Mouse (Mus musculus): ENCODE data around the gene Cttn. TPM values are rescaled to one million over a fixed set of nuclear protein-coding genes. Genes with fewer than 3 reads are reported as not detected.

Gene Cttn
- polyA plus RNA-seq, 1 experiment from 2014 or later, result 217 TPM

DNA sequence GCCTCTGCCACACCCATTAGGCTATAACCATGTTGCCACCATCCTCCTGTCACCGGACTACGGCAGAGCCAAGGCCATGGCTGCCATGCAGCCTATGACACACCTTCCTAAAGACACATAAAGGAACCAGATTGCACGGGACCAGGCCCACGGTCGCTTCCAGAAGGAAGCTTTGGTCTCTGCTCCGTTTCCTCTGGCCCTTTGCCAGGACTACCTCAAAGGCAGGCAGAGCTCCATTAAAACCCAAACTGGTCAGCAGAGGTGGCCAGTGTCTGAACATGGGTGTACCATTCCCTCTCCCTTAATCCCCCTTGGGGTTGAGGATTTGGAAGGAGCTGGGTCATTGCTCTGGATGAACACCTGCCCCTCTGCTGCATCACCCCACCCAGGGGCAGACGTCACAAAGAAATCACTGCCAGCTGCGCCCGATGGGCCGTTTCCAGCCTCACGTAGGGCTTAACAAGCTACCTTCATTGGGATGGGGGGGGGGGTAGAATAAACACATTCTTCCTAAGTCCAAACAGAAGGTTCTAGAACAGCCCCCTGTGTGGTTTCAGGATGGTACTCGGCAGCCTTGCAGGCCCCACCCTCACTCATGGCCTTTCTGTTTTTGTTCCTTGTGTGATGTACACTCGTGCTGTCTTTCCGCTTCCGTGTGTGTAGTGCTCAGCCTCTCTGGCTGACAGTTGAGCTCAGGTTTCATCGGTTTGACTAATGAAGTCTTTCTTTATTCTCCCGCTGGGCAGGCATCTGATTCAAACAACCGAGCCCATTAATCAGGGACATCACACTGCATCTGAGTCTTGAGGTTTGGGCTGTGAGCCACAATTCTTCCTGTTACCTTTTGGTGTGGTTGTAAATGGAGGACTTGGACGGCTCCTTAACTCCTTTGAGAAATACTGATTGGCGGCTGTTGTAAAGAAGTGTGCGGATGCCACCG is 58.6 kb downstream of the Cttn start:
- no peaks in the 10 kb centered on the region for H3K9me3 ChIP-seq (replicated peaks)
- H3K27me3 ChIP-seq (ENCODE audit: low read depth, poor library complexity, severe bottlenecking), result no peaks in the 10 kb centered on the region
- H3K4me3 ChIP-seq, result no peak overlapping the region
- H3K36me3 ChIP-seq, result peaks cover 25% of the 10 kb centered on the region
- 83% methylated on average over 22 of the region's 22 CpGs for WGBS
- peaks cover 22% of the 10 kb centered on the region for H3K4me1 ChIP-seq
- DNase-seq (ENCODE audit: low spot score), result no peak
- H3K27ac ChIP-seq (replicated peaks), result peak overlapping the region; percentile 56; the same call in 1 of the 2 replicates

DNA sequence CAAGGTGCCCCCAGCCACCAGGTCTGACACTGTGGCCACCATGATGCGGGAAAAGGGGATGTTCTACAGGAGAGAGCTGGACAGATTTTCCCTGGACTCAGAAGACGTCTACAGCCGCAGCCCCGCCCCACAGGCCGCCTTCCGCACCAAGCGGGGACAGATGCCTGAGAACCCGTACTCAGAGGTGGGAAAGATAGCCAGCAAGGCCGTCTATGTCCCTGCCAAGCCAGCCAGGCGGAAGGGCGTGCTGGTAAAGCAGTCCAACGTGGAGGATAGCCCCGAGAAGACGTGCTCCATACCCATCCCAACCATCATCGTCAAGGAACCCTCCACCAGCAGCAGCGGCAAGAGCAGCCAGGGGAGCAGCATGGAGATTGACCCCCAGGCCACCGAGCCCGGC is 61.1 kb downstream of the Cttn start:
- WGBS, result 81% methylated on average over 18 of the region's 18 CpGs
- Histone ChIP-seq H3K27ac (replicated peaks) (peak overlapping the region; percentile 43; the same call in 1 of the 2 replicates), H3K27me3 (ENCODE audit: low read depth, poor library complexity, severe bottlenecking) (no peaks in the 10 kb centered on the region), H3K4me1 (peaks cover 12% of the 10 kb centered on the region), H3K9me3 (replicated peaks) (no peaks in the 10 kb centered on the region), H3K36me3 (peaks cover 25% of the 10 kb centered on the region), H3K4me3 (no peak overlapping the region)
- DNase-seq (ENCODE audit: low spot score), result no peak

DNA sequence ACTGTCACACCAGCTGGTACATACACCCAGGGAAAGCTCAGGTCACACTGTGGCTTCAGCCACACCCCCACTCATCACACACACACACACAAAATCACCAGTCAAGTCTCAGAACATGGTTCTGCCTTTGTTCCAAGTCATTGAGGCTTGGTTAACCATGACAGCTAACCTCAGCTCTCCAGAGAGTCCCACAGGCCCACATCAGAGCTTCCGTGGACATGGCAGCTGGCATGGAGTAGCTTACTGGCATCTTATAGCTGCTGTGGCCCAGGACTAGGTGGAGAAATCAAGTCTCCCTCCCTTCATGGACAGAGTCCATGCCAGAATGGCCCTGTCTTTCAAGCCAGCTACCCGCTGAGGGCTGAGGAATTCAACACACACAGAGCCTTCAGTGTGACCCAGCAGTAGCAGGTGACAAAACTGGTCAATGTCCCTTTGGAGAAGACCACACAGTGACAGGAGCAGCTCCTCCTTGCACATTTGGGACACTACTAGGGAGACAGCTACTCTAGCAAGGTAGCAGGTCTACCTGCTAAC is 62.3 kb downstream of the Cttn start:
- no peak overlapping the region for H3K4me3 ChIP-seq
- no peak for DNase-seq (ENCODE audit: low spot score)
- H3K9me3 ChIP-seq (replicated peaks), result no peaks in the 10 kb centered on the region
- H3K36me3 ChIP-seq, result peaks cover 25% of the 10 kb centered on the region
- H3K27me3 ChIP-seq (ENCODE audit: low read depth, poor library complexity, severe bottlenecking), result no peaks in the 10 kb centered on the region
- no peak overlapping the region for H3K27ac ChIP-seq (replicated peaks)
- H3K4me1 ChIP-seq, result peaks cover 12% of the 10 kb centered on the region
- WGBS, result 91% methylated on average over 2 of the region's 2 CpGs

DNA sequence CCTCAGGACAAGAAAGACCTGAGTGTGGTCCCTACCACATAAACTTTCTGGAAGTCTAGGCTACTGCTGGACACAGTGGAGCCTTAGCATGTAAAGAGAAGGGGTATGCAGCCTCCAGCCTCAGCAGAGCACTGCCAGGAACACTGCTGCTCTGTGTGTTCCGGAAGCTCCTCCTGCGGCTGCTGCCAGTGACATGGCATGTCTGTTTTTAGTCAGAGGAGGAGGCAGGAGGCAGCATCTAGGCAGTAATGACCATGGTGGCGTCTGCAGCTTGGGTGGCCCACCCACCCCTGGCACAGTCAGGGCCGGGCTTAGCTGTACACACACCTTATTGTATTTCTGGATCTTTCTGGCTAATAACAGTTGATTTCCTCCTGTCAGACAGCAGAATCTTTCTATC is 63.1 kb downstream of the Cttn start:
- WGBS, result 81% methylated on average over 4 of the region's 4 CpGs
- Histone ChIP-seq H3K4me1 (peaks cover 12% of the 10 kb centered on the region), H3K27ac (replicated peaks) (peak overlapping the region; percentile 33; the same call in 1 of the 2 replicates), H3K36me3 (peaks cover 25% of the 10 kb centered on the region), H3K9me3 (replicated peaks) (no peaks in the 10 kb centered on the region), H3K4me3 (no peak overlapping the region), H3K27me3 (ENCODE audit: low read depth, poor library complexity, severe bottlenecking) (no peaks in the 10 kb centered on the region)
- no peak for DNase-seq (ENCODE audit: low spot score)

DNA sequence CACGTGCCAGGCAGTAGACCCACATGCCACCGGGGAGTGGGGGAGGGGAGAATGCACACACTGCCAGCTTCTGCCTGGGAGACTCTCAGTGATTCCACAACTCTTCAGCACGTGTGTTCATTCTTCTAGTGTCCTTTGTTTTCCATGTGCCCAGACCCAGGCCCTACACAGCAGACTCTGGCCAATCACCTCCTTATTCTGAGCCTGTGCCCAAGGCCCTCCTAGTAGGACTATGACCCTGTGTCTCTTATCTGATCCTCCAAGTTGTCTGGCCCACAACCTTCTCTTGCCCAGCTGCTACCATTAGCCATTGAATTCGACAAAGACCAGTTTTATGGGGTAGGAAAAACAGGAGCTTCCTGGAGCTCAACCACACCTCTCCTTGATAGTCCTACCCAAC is 68.3 kb downstream of the Cttn start:
- Histone ChIP-seq H3K27ac (replicated peaks) (no peak overlapping the region), H3K4me1 (no peaks in the 10 kb centered on the region), H3K4me3 (no peak overlapping the region), H3K36me3 (no peaks in the 10 kb centered on the region), H3K27me3 (ENCODE audit: low read depth, poor library complexity, severe bottlenecking) (no peaks in the 10 kb centered on the region), H3K9me3 (replicated peaks) (no peaks in the 10 kb centered on the region)
- DNase-seq (ENCODE audit: low spot score), result no peak
- WGBS, result 88% methylated on average over 4 of the region's 4 CpGs

DNA sequence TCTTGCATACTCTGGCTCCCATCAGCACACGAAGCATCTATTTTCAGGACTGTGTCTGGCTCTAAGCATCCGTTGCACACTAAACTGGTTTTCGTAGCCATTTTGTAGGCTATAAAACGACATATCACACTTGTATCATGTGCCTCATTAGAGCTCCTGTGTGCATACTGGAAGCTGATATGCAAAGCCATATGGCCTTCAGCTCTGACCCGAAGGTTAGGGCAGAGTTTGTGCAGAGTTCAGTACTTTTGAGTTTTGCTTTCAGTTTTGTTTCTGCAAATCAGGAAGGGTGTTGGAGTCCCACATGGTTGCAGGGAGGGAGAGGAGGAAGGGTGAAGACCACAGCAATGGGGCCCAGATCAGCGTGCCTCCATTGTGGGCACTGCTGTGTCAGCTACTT is 79.1 kb downstream of the Cttn start:
- Histone ChIP-seq H3K9me3 (replicated peaks) (no peaks in the 10 kb centered on the region), H3K36me3 (no peaks in the 10 kb centered on the region), H3K4me3 (no peak overlapping the region), H3K27me3 (ENCODE audit: low read depth, poor library complexity, severe bottlenecking) (no peaks in the 10 kb centered on the region), H3K27ac (replicated peaks) (no peak overlapping the region), H3K4me1 (peaks cover 11% of the 10 kb centered on the region)
- no peak for DNase-seq (ENCODE audit: low spot score)
- WGBS, result 88% methylated on average over 6 of the region's 6 CpGs

DNA sequence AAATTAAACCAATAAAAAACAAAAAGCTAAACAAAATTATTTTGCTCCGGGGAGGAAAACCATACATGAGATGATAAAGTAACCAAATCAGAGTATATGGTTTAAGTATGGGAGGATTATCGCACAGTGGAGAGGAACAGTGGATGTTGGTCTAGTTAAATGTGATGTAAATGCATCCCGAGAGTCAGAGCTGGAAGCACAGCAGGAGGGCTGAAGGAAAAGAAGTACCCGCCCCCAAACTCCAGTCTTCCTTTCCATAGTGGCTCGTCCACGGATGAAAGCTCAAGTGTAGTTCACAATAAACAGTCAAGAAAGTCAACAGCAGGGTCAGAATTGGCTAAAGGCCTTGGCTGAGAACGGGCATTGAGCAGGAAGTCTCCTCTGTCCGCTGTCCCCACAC is 80.1 kb downstream of the Cttn start:
- Histone ChIP-seq H3K27ac (replicated peaks) (no peak overlapping the region), H3K27me3 (ENCODE audit: low read depth, poor library complexity, severe bottlenecking) (no peaks in the 10 kb centered on the region)

DNA sequence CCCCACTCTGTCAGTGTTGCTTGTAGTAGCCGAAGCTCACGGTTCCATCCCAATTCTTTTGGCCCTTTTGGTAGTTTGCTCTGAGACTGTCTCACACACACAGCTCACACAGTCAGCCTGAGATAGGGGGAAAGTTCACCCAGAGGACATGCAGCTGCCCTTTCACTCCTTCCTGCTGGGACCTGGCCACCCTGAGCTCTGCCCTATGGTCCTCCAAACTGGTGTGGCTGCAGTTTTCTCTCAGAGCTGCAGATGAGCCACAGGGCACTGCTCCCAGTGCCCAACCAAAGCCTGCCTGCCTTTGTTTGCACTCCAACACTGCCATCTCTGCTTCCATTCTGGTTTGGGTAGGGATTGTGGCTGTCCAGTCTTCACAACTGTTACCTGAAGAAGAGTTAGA is 81.1 kb downstream of the Cttn start:
- DNase-seq (ENCODE audit: low spot score), result no peak

More for the DNA sequence above, 80.1 kb downstream of the Cttn start:
- Histone ChIP-seq H3K9me3 (replicated peaks) (no peaks in the 10 kb centered on the region), H3K36me3 (no peaks in the 10 kb centered on the region), H3K4me3 (no peak overlapping the region), H3K4me1 (peaks cover 15% of the 10 kb centered on the region)
- no peak for DNase-seq (ENCODE audit: low spot score)
- WGBS, result 47% methylated on average over 8 of the region's 8 CpGs

DNA sequence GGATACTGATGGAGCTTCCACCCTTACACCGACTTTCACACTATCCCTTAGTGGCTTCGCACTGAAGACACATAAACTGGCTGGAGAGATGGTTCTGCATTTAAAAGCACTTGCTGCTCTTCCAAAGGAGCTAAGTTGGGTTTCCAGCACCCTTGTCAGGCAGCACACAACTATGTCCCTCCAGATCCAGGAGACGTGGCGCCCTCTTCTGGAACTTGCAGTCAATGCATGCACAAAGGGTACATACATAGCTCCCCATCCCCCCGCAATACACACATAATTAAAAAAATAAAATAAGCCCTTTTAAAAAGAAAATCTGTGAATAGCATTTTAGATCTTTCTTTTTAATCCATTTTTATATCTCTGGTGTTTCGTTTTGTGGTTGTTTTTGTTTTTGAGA is 83.3 kb downstream of the Cttn start:
- H3K4me1 ChIP-seq, result peaks cover 25% of the 10 kb centered on the region
- no peaks in the 10 kb centered on the region for H3K27me3 ChIP-seq (ENCODE audit: low read depth, poor library complexity, severe bottlenecking)
- no peaks in the 10 kb centered on the region for H3K9me3 ChIP-seq (replicated peaks)
- no peak for DNase-seq (ENCODE audit: low spot score)
- no peak overlapping the region for H3K27ac ChIP-seq (replicated peaks)
- no peaks in the 10 kb centered on the region for H3K36me3 ChIP-seq
- 92% methylated on average over 6 of the region's 6 CpGs for WGBS
- no peak overlapping the region for H3K4me3 ChIP-seq

More for the DNA sequence above, 81.1 kb downstream of the Cttn start:
- Histone ChIP-seq H3K36me3 (no peaks in the 10 kb centered on the region), H3K27ac (replicated peaks) (no peak overlapping the region), H3K4me1 (peaks cover 18% of the 10 kb centered on the region), H3K27me3 (ENCODE audit: low read depth, poor library complexity, severe bottlenecking) (no peaks in the 10 kb centered on the region), H3K4me3 (no peak overlapping the region), H3K9me3 (replicated peaks) (no peaks in the 10 kb centered on the region)
- WGBS, result 95% methylated on average over 2 of the region's 2 CpGs

Other genes starting within 250 kb of the Cttn start
- 39.6 and 44.0 TPM in 2 replicates for gene Ppfia1, start 82.7 kb upstream of the Cttn start, polyA plus RNA-seq (2016; fragmentation: Nextera tagmentation; extraction: Ambion mirVana)
- 11.0 and 11.6 TPM in 2 replicates for gene Fadd, start 111.5 kb upstream of the Cttn start, polyA plus RNA-seq (2016; fragmentation: Nextera tagmentation; extraction: Ambion mirVana)

Data from midbrain, embryonic 10.5 days (tissue).